Comparison of ENCODE assay signal across 12 mouse cellular contexts in the genomic region with DNA sequence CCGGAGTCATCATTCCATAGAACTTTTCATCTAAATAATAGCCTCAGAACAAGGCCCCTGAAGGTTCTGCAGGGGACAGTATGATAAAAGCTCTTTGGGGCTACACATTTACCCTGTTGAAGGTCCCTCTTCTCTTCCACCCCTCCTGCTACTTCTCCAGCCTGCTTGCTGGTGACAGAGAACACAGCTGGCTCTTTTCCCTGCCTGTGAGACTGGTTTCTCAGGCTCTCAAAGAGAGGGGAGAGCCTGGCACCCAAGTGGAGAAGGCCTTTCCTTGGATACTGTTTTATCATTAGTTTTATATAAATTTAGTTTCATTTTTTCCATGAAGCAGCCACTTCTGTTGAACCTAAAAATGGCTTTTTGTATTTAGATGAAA. TPM values are rescaled to one million over a fixed set of nuclear protein-coding genes. Genes with fewer than 3 reads are reported as not detected.
DNase-seq lines count a peak whose midpoint lies in the region; ATAC-seq and TF ChIP-seq lines count a peak whose summit lies in the region.
"Had no signal": no experiment of that assay in that cellular context is flagged by ENCODE, and none has a peak within 500 bp of the region (broad histone marks: within the 10 kb centered on the region; RNA-seq: fewer than 3 reads in every experiment).

No protein-coding gene starts in this region.

- H3K27ac ChIP-seq in heart, adult 2 months: peak overlapping the region; percentile 85
- peak overlapping the region; percentile 43; the same call in 1 of the 2 replicates for H3K27ac ChIP-seq in lung, postnatal 0 days (ENCODE audit: low read length)
- H3K27ac ChIP-seq in limb, embryonic 12.5 days: peak overlapping the region; percentile 18; the same call in 1 of the 2 replicates

- peaks cover 9% of the 10 kb centered on the region for H3K36me3 ChIP-seq in heart, adult 2 months (ENCODE audit: control insufficient read depth, insufficient read depth, low read length)
- H3K36me3 ChIP-seq in lung, postnatal 0 days (ENCODE audit: insufficient read depth, low read length): 0 out of 2 replicates have a peak, but pooled peaks cover 5% of the 10 kb centered on the region
- peaks cover 69% of the 10 kb centered on the region for H3K36me3 ChIP-seq in limb, embryonic 12.5 days

- no peak for ATAC-seq in lung, postnatal 0 days
- ATAC-seq in limb, embryonic 12.5 days (ENCODE audit: insufficient number of reproducible peaks, insufficient read depth, low FRiP score, low TSS enrichment, low read depth): no peak

- no peaks in the 10 kb centered on the region for H3K79me2 ChIP-seq in heart, adult 2 months (replicated peaks; ENCODE audit: control insufficient read depth, insufficient read depth, low read length)

- H3K27me3 ChIP-seq in heart, adult 2 months (ENCODE audit: control insufficient read depth, insufficient read depth, low read length): no peaks in the 10 kb centered on the region
- H3K27me3 ChIP-seq in lung, postnatal 0 days (replicated peaks; ENCODE audit: insufficient read depth, low read length): no peaks in the 10 kb centered on the region
- no peaks in the 10 kb centered on the region for H3K27me3 ChIP-seq in limb, embryonic 12.5 days

- no peak for TF ChIP-seq POLR2A in heart, adult 2 months (IDR thresholded peaks at IDR 0.05; ENCODE audit: insufficient read depth, low read depth, low read length)

- no peak for TF ChIP-seq CTCF in heart, adult 2 months (IDR thresholded peaks at IDR 0.05)
- TF ChIP-seq CTCF in lung, postnatal 0 days (IDR thresholded peaks at IDR 0.05): no peak

- peak overlapping the region; percentile 31; the same call in 1 of the 2 replicates for H3K9ac ChIP-seq in heart, adult 2 months (ENCODE audit: low read depth, low read length)
- no peak overlapping the region for H3K9ac ChIP-seq in lung, postnatal 0 days (replicated peaks; ENCODE audit: low read depth)
- H3K9ac ChIP-seq in limb, embryonic 12.5 days (replicated peaks): peak overlapping the region; percentile 23; the same call in 1 of the 2 replicates

- intact Hi-C loops in heart, adult 2 months (cut with DNase I): loop anchor here (1.0 to 5.0 kb wide), 3 partner anchors 60 to 174 kb away; no protein-coding TSS in a partner anchor

- no peak overlapping the region for H3K4me3 ChIP-seq in heart, adult 2 months
- H3K4me3 ChIP-seq in lung, postnatal 0 days (ENCODE audit: low read depth, low read length): no peak overlapping the region
- H3K4me3 ChIP-seq in limb, embryonic 12.5 days (replicated peaks): no peak overlapping the region

- H3K4me2 ChIP-seq in lung, postnatal 0 days (replicated peaks; ENCODE audit: low read depth, low read length): no peak overlapping the region
- H3K4me2 ChIP-seq in limb, embryonic 12.5 days: no peak overlapping the region

- H3K9me3 ChIP-seq in lung, postnatal 0 days (ENCODE audit: low read length): no peaks in the 10 kb centered on the region
- H3K9me3 ChIP-seq in limb, embryonic 12.5 days: no peaks in the 10 kb centered on the region

- peaks cover 12% of the 10 kb centered on the region for H3K4me1 ChIP-seq in heart, adult 2 months (ENCODE audit: control insufficient read depth, insufficient read depth, low read length)
- peaks cover 7% of the 10 kb centered on the region for H3K4me1 ChIP-seq in lung, postnatal 0 days (ENCODE audit: insufficient read depth, low read depth, low read length)
- H3K4me1 ChIP-seq in limb, embryonic 12.5 days (replicated peaks): no peaks in the 10 kb centered on the region; the same call in 1 of the 2 replicates

- no peak for DNase-seq in heart, adult 2 months
- no peak for DNase-seq in heart, postnatal 4 days
- no peak for DNase-seq in lung, postnatal 0 days (ENCODE audit: low spot score)
- no peak for DNase-seq in lung, postnatal 14 days
- DNase-seq in right cerebral cortex, postnatal 25 days: no peak
- no peak for DNase-seq in frontal cortex, postnatal 10 days (ENCODE audit: low spot score in 2 of 2)
- DNase-seq in right cerebral cortex, postnatal 10 days (ENCODE audit: low spot score in 2 of 2): no peak
- DNase-seq: cerebellum, adult 2 months; layer of hippocampus, adult 9-11 months; thymus, postnatal 4 days had no signal

- WGBS in heart, adult 2 months: 84% methylated on average over 1 of the region's 1 CpGs
- WGBS in lung, postnatal 0 days: 89% methylated on average over 1 of the region's 1 CpGs
- whole genome bisulfite sequencing in limb, embryonic 12.5 days: 87% methylated on average over 1 of the region's 1 CpGs

- no peak for TF ChIP-seq EP300 in heart, adult 2 months (IDR thresholded peaks at IDR 0.05; ENCODE audit: insufficient read depth, low read depth, low read length)
- no peak for TF ChIP-seq EP300 in lung, postnatal 0 days (IDR thresholded peaks at IDR 0.05)

RNA-seq across cellular contexts. Expression of a gene that starts 14.4 kb away (rescaled TPM):
- total RNA-seq in heart, adult 2 months (2021): 10 to 100 TPM; 12.7 to 13.8 TPM
- 17.3 and 20.5 TPM in 2 replicates for polyA plus RNA-seq in heart, adult 2 months (2012; rRNA removed)
- 10 to 100 TPM in 1 of 2 experiments, 1 to 10 TPM in 1; 7.2 to 11.0 TPM for total RNA-seq in heart, postnatal 4 days (2021)
- 8.6 and 8.7 TPM in 2 replicates for polyA plus RNA-seq in lung, postnatal 0 days (2015; fragmentation: Nextera tagmentation; extraction: Ambion mirVana)
- polyA plus RNA-seq in limb, embryonic 12.5 days (2016; fragmentation: Nextera tagmentation; extraction: Ambion mirVana): 17.5 and 19.9 TPM in 2 replicates

RNA-seq across cellular contexts. Expression of a gene that starts 25.9 kb away (rescaled TPM):
- total RNA-seq in heart, adult 2 months (2021): under 1 TPM; 0.41 to 0.84 TPM
- 0.82 and 0.96 TPM in 2 replicates for polyA plus RNA-seq in heart, adult 2 months (2012; rRNA removed)
- under 1 TPM; 0.19 to 0.25 TPM for total RNA-seq in heart, postnatal 4 days (2021)
- not detected in 2 replicates for polyA plus RNA-seq in lung, postnatal 0 days (2015; fragmentation: Nextera tagmentation; extraction: Ambion mirVana)
- 0.80 and 0.88 TPM in 2 replicates for polyA plus RNA-seq in limb, embryonic 12.5 days (2016; fragmentation: Nextera tagmentation; extraction: Ambion mirVana)
- polyA plus RNA-seq: small intestine, adult 2 months had no signal

Comparison
In these comparisons a context has a peak if more than half of its experiments do, and no peak if none do; other contexts are left out.
1. H3K27ac ChIP-seq: peak in every context shown above with its lines; median percentile 85 in heart, adult 2 months; 43 in lung, postnatal 0 days; 18 in limb, embryonic 12.5 days.